Mouse (Mus musculus) limb, embryonic 11.5 days (tissue): Measurements from ENCODE around the gene Grpel1. TPM values are rescaled to one million over a fixed set of nuclear protein-coding genes. Genes with fewer than 3 reads are reported as not detected.

Experiments used
- ATAC-seq: fragments of 200-750 bp; cut with Nextera tagmentation; 2 replicates; pipeline ENCODE4 v1.8.0; 2017; ENCODE audit warnings: low read depth; ENCODE audit not compliant: insufficient number of reproducible peaks, low FRiP score, low TSS enrichment
- DNase-seq: peaks from one replicate; pipeline ENCODE4 v3.0.0-alpha.2; 2015; ENCODE audit warnings: low spot score
- H3K27ac ChIP-seq: fragments of 300-500 bp; sonication (generic); replicated peaks from 2 replicates; pipeline ENCODE4 v1.5.1; 2014; ENCODE audit warnings: low read depth, mild to moderate bottlenecking, low read length
- H3K27me3 ChIP-seq: fragments of 300-500 bp; sonication (generic); 2 replicates; pipeline ENCODE4 v1.6.1; 2014; ENCODE audit warnings: mild to moderate bottlenecking, low read length, mixed read lengths; ENCODE audit not compliant: control insufficient read depth, insufficient read depth
- H3K36me3 ChIP-seq: fragments of 300-500 bp; sonication (generic); 2 replicates; pipeline ENCODE4 v1.6.1; 2014; ENCODE audit warnings: mild to moderate bottlenecking, low read length, moderate library complexity, mixed read lengths; ENCODE audit not compliant: control insufficient read depth, insufficient read depth
- H3K4me1 ChIP-seq: fragments of 300-500 bp; sonication (generic); 2 replicates; pipeline ENCODE4 v1.6.1; 2014; ENCODE audit warnings: low read length, mixed read lengths; ENCODE audit not compliant: control insufficient read depth, insufficient read depth
- H3K4me2 ChIP-seq: fragments of 300-500 bp; sonication (generic); 2 replicates; pipeline ENCODE4 v1.6.1; 2014; ENCODE audit warnings: low read depth, mild to moderate bottlenecking, moderate library complexity; ENCODE audit not compliant: severe bottlenecking
- H3K4me3 ChIP-seq: fragments of 300-500 bp; sonication (generic); 2 replicates; pipeline ENCODE4 v1.5.1; 2014; ENCODE audit warnings: low read depth, low read length
- H3K9ac ChIP-seq: fragments of 300-500 bp; sonication (generic); 2 replicates; pipeline ENCODE4 v1.6.1; 2014; ENCODE audit warnings: mild to moderate bottlenecking, low read length
- H3K9me3 ChIP-seq: fragments of 300-500 bp; sonication (generic); 2 replicates; pipeline ENCODE4 v1.6.1; 2016; ENCODE audit warnings: low read length; ENCODE audit not compliant: control insufficient read depth
- WGBS: fragments of 180-500 bp; shearing (Covaris S2); extraction: QIAGEN DNeasy Blood & Tissue Kit; methylation state at CpG from one replicate; pipeline ENCODE4 v1.1.7; 2014; 5-methylcytosine and 5-hydroxymethylcytosine counted together
- polyA plus RNA-seq: library from polyadenylated mRNA; unstranded; fragments of >200 nt; fragmentation: Nextera tagmentation; extraction: Ambion mirVana; gene quantifications from 2 replicates; pipeline ENCODE4 v1.2.1, GENCODE M21; 2014

The Grpel1 gene
- polyA plus RNA-seq, 1 experiment from 2014 or later = 59.4 TPM

DNA sequence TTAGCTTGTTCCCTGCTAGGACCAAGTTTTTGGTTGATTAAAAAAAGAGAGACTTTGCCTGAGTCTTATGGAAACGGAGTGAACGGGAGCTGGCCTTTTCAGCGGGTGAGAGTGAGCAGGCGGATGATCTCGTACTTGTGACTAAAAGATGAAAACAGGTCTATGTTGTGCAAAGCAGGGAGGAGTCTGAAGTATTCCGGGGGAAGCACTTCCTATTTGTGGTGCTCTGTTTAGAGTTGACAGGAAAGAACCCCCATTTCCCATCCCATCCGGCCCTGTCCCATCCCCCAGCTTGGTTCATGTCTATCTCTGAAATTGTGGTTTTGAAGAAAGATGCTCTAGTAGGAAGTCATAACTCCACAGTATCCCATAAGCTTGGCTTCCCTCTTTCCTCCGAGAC lies 1.1 kb downstream of the Grpel1 start:
- no peak for DNase-seq

GRCm38 (mm10) chr5:36471206-36471605 lies 6.4 kb downstream of the Grpel1 start:
- ATAC-seq = no peak
- DNase-seq = no peak
- no peaks in the 10 kb centered on the region for H3K4me1 ChIP-seq
- H3K27ac ChIP-seq = no peak overlapping the region
- 95% methylated on average over 8 of the region's 8 CpGs for WGBS
- no peak overlapping the region for H3K4me2 ChIP-seq
- no peaks in the 10 kb centered on the region for H3K27me3 ChIP-seq
- no peak overlapping the region for H3K9ac ChIP-seq
- no peak overlapping the region for H3K4me3 ChIP-seq
- H3K9me3 ChIP-seq = no peaks in the 10 kb centered on the region
- H3K36me3 ChIP-seq = peaks cover 22% of the 10 kb centered on the region

More for the DNA sequence above, 1.1 kb downstream of the Grpel1 start:
- Histone ChIP-seq H3K9ac (peak overlapping the region; percentile 47), H3K36me3 (peaks cover 8% of the 10 kb centered on the region), H3K27ac (no peak overlapping the region), H3K9me3 (no peaks in the 10 kb centered on the region), H3K27me3 (no peaks in the 10 kb centered on the region), H3K4me3 (peak overlapping the region; percentile 70), H3K4me2 (peak overlapping the region; percentile 93), H3K4me1 (peaks cover 9% of the 10 kb centered on the region; the same call in 1 of the 2 replicates)
- 34% methylated on average over 8 of the region's 8 CpGs for WGBS
- ATAC-seq = no peak

- Histone ChIP-seq H3K36me3 (peaks cover 22% of the 10 kb centered on the region), H3K4me2 (no peak overlapping the region), H3K4me1 (no peaks in the 10 kb centered on the region), H3K4me3 (no peak overlapping the region), H3K9me3 (no peaks in the 10 kb centered on the region), H3K9ac (no peak overlapping the region), H3K27ac (no peak overlapping the region), H3K27me3 (no peaks in the 10 kb centered on the region)
- DNase-seq = no peak
- no peak for ATAC-seq
- WGBS = 90% methylated on average over 4 of the region's 4 CpGs
Measured at GRCm38 (mm10) chr5:36472876-36473655, 8.3 kb downstream of the Grpel1 start.

DNA sequence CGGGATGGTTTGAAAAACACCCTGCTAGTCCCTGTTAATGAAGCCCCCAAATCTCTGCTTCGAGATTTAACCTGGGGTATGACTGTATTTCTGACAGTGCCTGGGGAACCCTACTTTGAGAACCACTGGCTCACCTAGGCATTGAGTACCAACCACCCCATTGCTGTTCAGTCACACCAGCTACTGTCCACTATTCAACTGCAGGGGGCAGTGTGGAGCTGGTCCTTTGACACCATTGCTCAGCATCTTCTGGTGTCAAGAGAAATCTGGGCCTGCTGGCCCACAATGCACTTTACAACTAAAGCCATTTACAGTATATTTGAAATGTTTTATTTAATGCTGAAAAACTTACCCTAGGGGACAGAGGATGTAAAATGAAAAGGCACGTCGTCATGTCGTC lies 9.5 kb downstream of the Grpel1 start:
- Histone ChIP-seq H3K9ac (no peak overlapping the region), H3K9me3 (no peaks in the 10 kb centered on the region), H3K4me1 (no peaks in the 10 kb centered on the region), H3K27ac (no peak overlapping the region), H3K27me3 (no peaks in the 10 kb centered on the region), H3K4me2 (no peak overlapping the region), H3K36me3 (peaks cover 22% of the 10 kb centered on the region), H3K4me3 (no peak overlapping the region)
- WGBS = 90% methylated on average over 5 of the region's 5 CpGs
- DNase-seq = peak; percentile 81
- no peak for ATAC-seq

DNA sequence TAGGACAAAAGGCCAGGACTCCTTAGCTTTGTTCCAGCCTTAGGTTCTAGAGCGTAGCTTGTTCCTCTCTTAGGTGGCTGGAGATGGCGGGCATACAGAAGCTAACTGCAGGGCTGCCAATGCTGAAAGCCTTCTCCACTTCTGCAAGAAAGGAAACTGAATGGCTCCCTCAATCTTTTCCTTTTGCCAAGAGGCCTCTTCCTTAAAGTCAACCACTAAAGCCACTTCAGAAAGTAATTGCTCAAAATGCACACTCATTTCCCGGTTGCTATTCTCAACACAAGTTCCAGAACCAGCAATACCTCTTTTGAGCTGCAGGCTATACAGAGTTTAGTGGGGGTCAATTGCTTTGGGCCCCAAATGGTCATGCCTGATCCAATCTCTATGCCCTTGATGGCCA lies 12.7 kb downstream of the Grpel1 start:
- H3K4me1 ChIP-seq = no peaks in the 10 kb centered on the region
- no peaks in the 10 kb centered on the region for H3K27me3 ChIP-seq
- H3K4me2 ChIP-seq = no peak overlapping the region
- ATAC-seq (no peak), DNase-seq (no peak)
- no peak overlapping the region for H3K4me3 ChIP-seq
- no peak overlapping the region for H3K27ac ChIP-seq
- WGBS = 91% methylated on average over 3 of the region's 3 CpGs
- peaks cover 8% of the 10 kb centered on the region; the same call in 1 of the 2 replicates for H3K36me3 ChIP-seq
- H3K9me3 ChIP-seq = no peaks in the 10 kb centered on the region
- no peak overlapping the region for H3K9ac ChIP-seq

DNA sequence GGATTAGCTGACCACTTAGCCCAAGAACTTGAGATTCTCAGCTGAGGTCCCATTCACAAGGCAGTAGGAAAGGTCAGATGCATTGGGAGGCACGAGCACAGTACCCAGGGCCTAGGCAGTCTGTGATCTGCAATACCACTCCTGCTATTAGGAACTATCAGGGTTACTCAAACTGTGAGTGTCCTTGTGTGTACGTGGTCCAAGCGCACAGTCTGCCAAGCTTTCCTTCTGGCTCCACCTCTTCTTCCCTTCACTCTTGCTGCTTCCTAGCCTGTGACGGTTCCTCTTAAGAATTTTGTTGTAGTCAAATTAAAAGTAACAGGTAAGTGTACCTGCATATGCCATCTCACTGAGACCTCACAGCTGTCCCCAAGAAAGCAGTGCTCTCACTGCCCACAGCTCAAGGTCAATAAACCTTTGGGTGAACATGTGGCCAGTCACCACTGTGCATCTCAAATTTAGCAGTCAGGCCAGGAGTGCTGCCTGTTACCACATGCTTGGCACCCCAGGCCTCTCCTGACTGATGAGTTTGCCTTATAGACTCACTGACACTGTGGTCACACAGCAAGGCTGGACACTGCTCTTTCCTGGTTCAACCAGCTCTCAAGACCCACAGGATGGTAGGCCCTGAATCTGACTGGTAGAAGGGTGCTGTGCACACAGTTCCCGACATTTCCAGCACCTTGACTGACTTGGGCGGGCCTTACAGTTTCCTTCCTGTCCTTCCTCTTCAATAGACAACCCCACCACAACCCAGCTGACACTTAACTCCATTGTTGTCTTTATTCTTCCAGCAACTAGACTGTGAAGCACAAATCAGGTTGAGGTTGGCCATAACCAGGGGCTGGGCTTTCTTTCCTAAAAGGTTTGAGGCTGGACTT lies 14.0 kb downstream of the Grpel1 start:
- ATAC-seq (no peak), DNase-seq (no peak)
- H3K4me1 ChIP-seq = peaks cover 3% of the 10 kb centered on the region; the same call in 1 of the 2 replicates
- no peaks in the 10 kb centered on the region for H3K27me3 ChIP-seq
- no peaks in the 10 kb centered on the region for H3K36me3 ChIP-seq
- WGBS = 85% methylated on average over 6 of the region's 6 CpGs
- H3K9me3 ChIP-seq = no peaks in the 10 kb centered on the region
- no peak overlapping the region for H3K9ac ChIP-seq
- H3K4me3 ChIP-seq = no peak overlapping the region
- no peak overlapping the region for H3K4me2 ChIP-seq
- H3K27ac ChIP-seq = no peak overlapping the region

GRCm38 (mm10) chr5:36479735-36480134 lies 14.9 kb downstream of the Grpel1 start:
- no peak overlapping the region for H3K27ac ChIP-seq
- 89% methylated on average over 2 of the region's 2 CpGs for WGBS
- peaks cover 4% of the 10 kb centered on the region for H3K4me1 ChIP-seq
- no peak overlapping the region for H3K4me3 ChIP-seq
- no peaks in the 10 kb centered on the region for H3K27me3 ChIP-seq
- H3K4me2 ChIP-seq = no peak overlapping the region
- H3K9ac ChIP-seq = no peak overlapping the region; the same call in 1 of the 2 replicates
- DNase-seq = no peak
- no peak for ATAC-seq
- no peaks in the 10 kb centered on the region for H3K9me3 ChIP-seq
- H3K36me3 ChIP-seq = no peaks in the 10 kb centered on the region

GRCm38 (mm10) chr5:36480398-36480797 lies 15.6 kb downstream of the Grpel1 start:
- no peaks in the 10 kb centered on the region for H3K9me3 ChIP-seq
- H3K4me2 ChIP-seq = no peak overlapping the region
- 92% methylated on average over 4 of the region's 4 CpGs for WGBS
- DNase-seq = no peak
- H3K27me3 ChIP-seq = 0 out of 2 replicates have a peak, but pooled peaks cover 3% of the 10 kb centered on the region
- H3K36me3 ChIP-seq = no peaks in the 10 kb centered on the region
- H3K4me1 ChIP-seq = peaks cover 6% of the 10 kb centered on the region
- no peak overlapping the region for H3K4me3 ChIP-seq
- H3K9ac ChIP-seq = no peak overlapping the region
- no peak for ATAC-seq
- no peak overlapping the region for H3K27ac ChIP-seq
